10 mouse cellular contexts compared by ENCODE assay signal in genomic region chr8:83725521-83726102, GRCm38 (mm10).
"Had no signal": no experiment of that assay in that cellular context is flagged by ENCODE, and none has a peak within 500 bp of the region (broad histone marks: within the 10 kb centered on the region; RNA-seq: fewer than 3 reads in every experiment).

No protein-coding gene starts in this region.

- H3K9me3 ChIP-seq: liver, embryonic 15.5 days; lung, embryonic 15.5 days; megakaryocyte, embryonic 14.5 days; midbrain, embryonic 13.5 days; midbrain, embryonic 15.5 days; neural tube, embryonic 12.5 days had no signal

- H3K9ac ChIP-seq: liver, embryonic 15.5 days; liver, postnatal 0 days; lung, embryonic 15.5 days; midbrain, embryonic 13.5 days; midbrain, embryonic 15.5 days; neural tube, embryonic 12.5 days had no signal

- H3K27ac ChIP-seq: liver, embryonic 15.5 days; lung, embryonic 15.5 days; macrophage; midbrain, embryonic 13.5 days; midbrain, embryonic 15.5 days; neural tube, embryonic 12.5 days had no signal

- H3K4me2 ChIP-seq: liver, embryonic 15.5 days; lung, embryonic 15.5 days; midbrain, embryonic 11.5 days; midbrain, embryonic 13.5 days; midbrain, embryonic 15.5 days; neural tube, embryonic 12.5 days had no signal

- DNase-seq: lung, postnatal 36 days had no signal

- H3K4me3 ChIP-seq: liver, embryonic 15.5 days; lung, embryonic 15.5 days; megakaryocyte, embryonic 14.5 days; midbrain, embryonic 13.5 days; midbrain, embryonic 15.5 days; neural tube, embryonic 12.5 days had no signal

- H3K4me1 ChIP-seq: lung, embryonic 15.5 days; midbrain, embryonic 13.5 days; midbrain, embryonic 15.5 days; neural tube, embryonic 12.5 days had no signal

- H3K27me3 ChIP-seq: liver, embryonic 15.5 days; lung, embryonic 15.5 days; megakaryocyte, embryonic 14.5 days; midbrain, embryonic 13.5 days; midbrain, embryonic 15.5 days; neural tube, embryonic 12.5 days had no signal
